Mouse (Mus musculus): ENCODE measurements around the gene Egflam.

GRCm38 (mm10) chr15:7253326-7253725, 144.9 kb downstream of the Egflam start:
- TF ChIP-seq CTCF (conservative IDR thresholded peaks at IDR 0.05 in 1 of 2, IDR thresholded peaks at IDR 0.05 in 1 of 2; ENCODE audit: low read depth in 2 of 2, low read length in 2 of 2) = no peak
- no peak for TF ChIP-seq ZKSCAN1 (IDR thresholded peaks at IDR 0.05; ENCODE audit: borderline replicate concordance, low read depth, low read length)
- TF ChIP-seq TCF12 (IDR thresholded peaks at IDR 0.05; ENCODE audit: low read depth, low read length) = no peak
- TF ChIP-seq ZNF384 (IDR thresholded peaks at IDR 0.05; ENCODE audit: low read depth, low read length) = no peak
- TF ChIP-seq PAX5 (IDR thresholded peaks at IDR 0.05; ENCODE audit: low read length) = no peak
- TF ChIP-seq RCOR1 (conservative IDR thresholded peaks at IDR 0.05; ENCODE audit: low read depth, low read length) = no peak
